Mouse (Mus musculus) heart, adult 10 weeks (tissue): Measurements from ENCODE around the gene Gm21778. TPM values are rescaled to one million over a fixed set of nuclear protein-coding genes. Genes with fewer than 3 reads are reported as not detected.

Experiments
- polyA plus RNA-seq: library from polyadenylated mRNA; stranded (reverse); fragments of 350-450 nt; fragmentation: Illumina TruSeq; extraction: RNeasy Lipid Tissue Mini Kit (QIAGEN cat#74804); gene quantifications from one replicate; pipeline ENCODE4 v1.2.3, GENCODE M21; 2014; ENCODE audit warnings: low read depth, low replicate concordance

Gene Gm21778
- polyA plus RNA-seq: not detected

GRCm38 (mm10) chrY:5942160-5942559, at the start of gene Gm21778:
Gene Gm21778 (plus strand): TSS chrY:5942460.

Other genes with a start within 250 kb of the Gm21778 start
- gene Gm20914, start 216.5 kb upstream of the Gm21778 start, polyA plus RNA-seq: not detected
- gene Gm28171, start 149.1 kb upstream of the Gm21778 start, polyA plus RNA-seq: not detected